Mouse (Mus musculus) olfactory bulb, adult 2 months (tissue): ENCODE data around the gene Lgals7. TPM values are rescaled to one million over a fixed set of nuclear protein-coding genes. Genes with fewer than 3 reads are reported as not detected.

ENCODE experiments used
- H3K27ac ChIP-seq: fragments of 200-500 bp; 2 replicates; pipeline ENCODE4 v1.5.1; 2012; ENCODE audit warnings: low read depth, low read length; ENCODE audit not compliant: insufficient read depth
- H3K4me1 ChIP-seq: fragments of 200-500 bp; 2 replicates; pipeline ENCODE4 v1.6.1; 2012; ENCODE audit warnings: low read length; ENCODE audit not compliant: control insufficient read depth, insufficient read depth
- H3K4me3 ChIP-seq: fragments of 200-500 bp; 2 replicates; pipeline ENCODE4 v1.5.1; 2012; ENCODE audit warnings: mild to moderate bottlenecking, low read depth, low read length, moderate library complexity; ENCODE audit not compliant: insufficient read depth
- CTCF ChIP-seq: fragments of 200-500 bp; IDR thresholded peaks from 2 replicates; pipeline ENCODE4 v1.5.1; 2012; ENCODE audit warnings: low read depth, mild to moderate bottlenecking, low read length, moderate library complexity; ENCODE audit not compliant: insufficient read depth
- POLR2A ChIP-seq: fragments of 200-500 bp; IDR thresholded peaks from 2 replicates; pipeline ENCODE4 v1.6.1; 2012; ENCODE audit warnings: mild to moderate bottlenecking, low read depth, low read length, moderate library complexity; ENCODE audit not compliant: insufficient read depth
- WGBS: fragments of 180-500 bp; shearing (Covaris S2); methylation state at CpG from one replicate; pipeline ENCODE4 v1.1.7; 2018; 5-methylcytosine and 5-hydroxymethylcytosine counted together
- polyA plus RNA-seq: library from polyadenylated mRNA; stranded (reverse); fragments of >200 nt; gene quantifications from 2 replicates; pipeline ENCODE4 v1.2.4, GENCODE M21; 2012; ENCODE audit warnings: low replicate concordance; ENCODE audit not compliant: missing spikeins, insufficient read depth, insufficient read length

The Lgals7 gene
- polyA plus RNA-seq, 1 experiment, result not detected

- Histone ChIP-seq H3K4me1 (peaks cover 4% of the 10 kb centered on the region), H3K4me3 (no peak overlapping the region), H3K27ac (no peak overlapping the region)
- TF ChIP-seq POLR2A (no peak), CTCF (no peak)
- WGBS, result 66% methylated on average over 9 of the region's 9 CpGs
These were observed 25.3 kb upstream of the Lgals7 start for GRCm38 (mm10) chr7:28838331-28838730.

DNA sequence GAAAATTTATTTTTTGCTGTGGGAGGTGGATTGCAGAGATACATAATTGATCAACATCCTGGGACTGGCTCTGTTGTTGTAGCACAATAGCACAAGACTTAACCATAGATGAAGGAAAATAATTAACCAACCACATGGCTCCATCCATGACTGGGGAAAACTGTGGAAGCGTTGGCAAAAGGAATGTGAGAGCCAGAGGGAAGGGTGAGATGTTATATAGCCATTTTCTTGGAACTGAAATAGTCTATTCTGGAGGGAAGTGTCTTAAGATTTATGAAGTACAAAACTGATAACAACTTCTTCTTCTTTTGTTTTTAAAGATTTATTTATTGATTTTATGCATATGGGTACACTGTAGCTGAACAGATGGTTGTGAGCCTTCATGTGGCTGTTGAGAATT is 16.4 kb upstream of the Lgals7 start:
- TF ChIP-seq POLR2A, result no peak
- TF ChIP-seq CTCF, result no peak
- H3K27ac ChIP-seq, result no peak overlapping the region
- no peak overlapping the region for H3K4me3 ChIP-seq
- peaks cover 5% of the 10 kb centered on the region; the same call in 1 of the 2 replicates for H3K4me1 ChIP-seq
- 92% methylated on average over 1 of the region's 1 CpGs for WGBS

DNA sequence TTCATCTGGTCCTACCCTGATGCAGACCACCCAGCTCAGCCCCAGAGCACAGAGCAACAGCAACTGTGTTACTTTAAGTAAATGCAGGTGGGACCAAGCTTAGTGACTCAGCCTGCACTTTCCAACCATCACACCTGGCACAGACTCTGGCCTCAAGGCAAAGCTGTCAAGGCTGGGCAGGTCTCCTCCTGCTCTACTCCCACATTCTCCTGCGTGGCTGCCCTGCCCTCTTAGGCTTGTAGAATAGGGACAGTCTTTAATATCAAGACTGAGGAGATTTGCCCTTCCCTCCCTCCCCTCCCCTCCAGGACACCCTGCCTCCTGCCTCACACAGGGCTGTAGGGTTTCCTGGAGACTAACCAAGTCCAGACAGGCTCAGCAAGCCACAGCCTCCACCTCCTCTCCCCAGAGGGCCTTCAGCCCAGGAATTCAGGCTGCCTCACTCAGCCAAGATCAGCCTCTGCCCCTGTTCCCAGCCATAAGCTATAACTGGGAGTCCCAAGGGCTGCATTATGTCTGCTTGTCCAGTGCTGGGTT is 13.9 kb upstream of the Lgals7 start:
- TF ChIP-seq POLR2A (no peak), CTCF (no peak)
- no peak overlapping the region for H3K4me3 ChIP-seq
- WGBS, result 39% methylated on average over 1 of the region's 1 CpGs
- no peak overlapping the region for H3K27ac ChIP-seq
- H3K4me1 ChIP-seq, result peaks cover 5% of the 10 kb centered on the region; the same call in 1 of the 2 replicates

- Histone ChIP-seq H3K4me1 (peaks cover 5% of the 10 kb centered on the region; the same call in 1 of the 2 replicates), H3K27ac (no peak overlapping the region), H3K4me3 (no peak overlapping the region)
- 84% methylated on average over 4 of the region's 4 CpGs for WGBS
- no peak for TF ChIP-seq CTCF
- TF ChIP-seq POLR2A, result no peak
These were observed 13.0 kb upstream of the Lgals7 start for GRCm38 (mm10) chr7:28850642-28851041.

DNA sequence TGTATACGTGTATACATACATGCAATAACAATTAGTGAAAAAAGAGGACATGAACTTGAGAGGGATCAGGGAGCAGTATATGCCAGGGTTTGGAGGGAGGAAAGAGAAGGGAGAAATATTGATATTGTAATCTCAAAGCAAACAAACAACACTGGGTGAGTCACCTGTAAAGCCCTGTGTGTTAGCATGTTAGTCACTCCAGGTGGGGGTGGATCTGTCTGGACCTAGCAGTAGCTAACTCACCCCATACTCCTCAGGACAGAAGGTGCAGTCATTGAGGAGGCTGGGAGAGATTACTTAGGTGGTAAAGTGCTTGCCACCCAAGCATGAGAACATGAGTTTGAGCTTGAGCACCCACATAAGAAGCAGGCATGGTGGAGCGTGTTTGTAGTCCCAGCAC is 3.7 kb upstream of the Lgals7 start:
- TF ChIP-seq CTCF, result no peak
- no peak for TF ChIP-seq POLR2A
- Histone ChIP-seq H3K27ac (no peak overlapping the region), H3K4me1 (peaks cover 22% of the 10 kb centered on the region), H3K4me3 (no peak overlapping the region)
- 90% methylated on average over 2 of the region's 2 CpGs for WGBS

DNA sequence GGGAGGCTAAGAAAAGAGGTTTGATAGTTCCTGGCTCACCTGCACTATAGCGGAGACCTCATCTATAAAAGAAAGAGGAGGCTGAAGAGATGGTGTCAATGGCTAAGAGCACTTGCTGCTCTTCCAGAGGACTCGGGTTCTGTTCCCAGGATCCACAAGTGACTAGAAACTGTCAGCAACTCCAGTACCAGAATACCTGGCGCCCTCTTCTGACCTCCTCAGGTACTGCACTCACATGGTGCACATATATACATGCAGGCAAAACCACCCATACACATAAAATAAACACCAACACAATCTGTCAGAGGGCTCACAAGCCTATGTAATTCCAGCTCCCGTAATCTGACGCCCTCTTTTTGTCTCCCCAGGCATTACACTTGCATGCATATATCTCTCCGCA is 2.8 kb upstream of the Lgals7 start:
- 88% methylated on average over 6 of the region's 6 CpGs for WGBS
- TF ChIP-seq CTCF (no peak), POLR2A (no peak)
- Histone ChIP-seq H3K4me1 (peaks cover 30% of the 10 kb centered on the region), H3K27ac (no peak overlapping the region), H3K4me3 (no peak overlapping the region)

GRCm38 (mm10) chr7:28862817-28863499 is 695 bp upstream of the Lgals7 start:
- H3K4me1 ChIP-seq, result peaks cover 48% of the 10 kb centered on the region
- no peak for TF ChIP-seq POLR2A
- TF ChIP-seq CTCF, result no peak
- H3K4me3 ChIP-seq, result no peak overlapping the region
- 49% methylated on average over 15 of the region's 15 CpGs for WGBS
- peak overlapping the region; percentile 41 for H3K27ac ChIP-seq

DNA sequence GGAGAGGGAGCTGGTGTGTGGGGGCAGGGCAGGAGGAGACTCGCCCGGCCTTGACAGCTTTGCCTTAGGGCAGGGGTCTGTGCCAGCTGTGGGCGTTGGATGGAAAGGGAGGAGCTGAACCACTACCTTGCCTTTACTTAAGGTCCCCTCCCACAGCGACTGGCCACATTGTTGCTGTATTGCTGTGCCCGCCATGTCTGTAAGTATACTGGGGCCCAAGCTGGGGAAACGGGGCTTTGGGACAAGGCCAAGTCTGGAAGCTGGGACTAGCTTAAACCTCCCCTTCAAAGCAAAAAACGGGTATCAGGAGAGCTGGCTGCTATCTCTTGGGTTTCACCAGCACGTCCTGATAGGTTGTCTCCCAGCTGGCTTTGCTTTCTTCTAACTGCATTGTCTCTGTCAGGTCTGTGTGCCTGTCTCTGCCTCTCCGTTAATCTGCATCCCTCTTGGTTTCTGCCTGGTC is 666 bp downstream of the Lgals7 start:
- WGBS, result 31% methylated on average over 9 of the region's 9 CpGs
- H3K27ac ChIP-seq, result peak overlapping the region; percentile 40
- TF ChIP-seq CTCF, result no peak
- no peak for TF ChIP-seq POLR2A
- H3K4me1 ChIP-seq, result peaks cover 48% of the 10 kb centered on the region
- H3K4me3 ChIP-seq, result no peak overlapping the region

GRCm38 (mm10) chr7:28865481-28866300 is 2.0 kb downstream of the Lgals7 start:
- WGBS, result 41% methylated on average over 33 of the region's 33 CpGs
- H3K4me3 ChIP-seq, result peak overlapping the region; percentile 8; the same call in 1 of the 2 replicates
- peak overlapping the region; percentile 65 for H3K27ac ChIP-seq
- peaks cover 48% of the 10 kb centered on the region for H3K4me1 ChIP-seq
- TF ChIP-seq POLR2A (no peak; the same call in 1 of the 2 replicates), CTCF (peak; percentile 19; the same call in 1 of the 2 replicates)
